Mouse (Mus musculus) MEL (cell line): ENCODE results near the gene Fbrs. TPM values are rescaled to one million over a fixed set of nuclear protein-coding genes. Genes with fewer than 3 reads are reported as not detected.

ENCODE experiments used
- DNase-seq: peaks from one replicate; pipeline ENCODE4 v3.0.0; 2011; ENCODE audit warnings: low read depth, low spot score
- H3K27ac ChIP-seq: 2 replicates; pipeline ENCODE4 v1.5.1; 2012; ENCODE audit warnings: low read depth, mild to moderate bottlenecking, control low read depth, low read length, moderate library complexity; ENCODE audit not compliant: control insufficient read depth
- H3K27me3 ChIP-seq, 2 experiments: fragments of 150-350 bp in 1 of 2; sonication (generic) in 1 of 2; 2 replicates each; pipeline ENCODE4 v1.6.1; 2012; ENCODE audit warnings: low read length in 2 of 2, mild to moderate bottlenecking in 2 of 2, improper control_type of control experiment in 1 of 2, moderate library complexity in 1 of 2; ENCODE audit not compliant: insufficient read depth in 2 of 2, control insufficient read depth in 1 of 2
- H3K36me3 ChIP-seq, 2 experiments: 2 replicates each; pipeline ENCODE4 v1.6.1; 2012 to 2014; ENCODE audit warnings: low read length in 2 of 2, improper control_type of control experiment in 1 of 2, inconsistent platforms in 1 of 2, mild to moderate bottlenecking in 1 of 2; ENCODE audit not compliant: insufficient read depth in 2 of 2, control insufficient read depth in 1 of 2
- H3K4me1 ChIP-seq, 2 experiments: fragments of 150-350 bp in 1 of 2; sonication (generic) in 1 of 2; 2 replicates each; pipeline ENCODE4 v1.6.1; 2012; ENCODE audit warnings: low read length in 2 of 2, improper control_type of control experiment in 1 of 2, mild to moderate bottlenecking in 1 of 2; ENCODE audit not compliant: insufficient read depth in 2 of 2, control insufficient read depth in 1 of 2
- H3K4me3 ChIP-seq, 2 experiments: fragments of 150-350 bp in 1 of 2; sonication (generic) in 1 of 2; 2 replicates each; pipeline ENCODE4 v1.5.1; 2012; ENCODE audit warnings: low read depth in 2 of 2, low read length in 2 of 2, mild to moderate bottlenecking in 2 of 2, moderate library complexity in 2 of 2, control low read depth in 1 of 2, improper control_type of control experiment in 1 of 2; ENCODE audit not compliant: control insufficient read depth in 1 of 2, insufficient read depth in 1 of 2
- H3K79me2 ChIP-seq: 2 replicates; pipeline ENCODE4 v1.6.1; 2012; ENCODE audit warnings: mild to moderate bottlenecking, low read length, moderate library complexity; ENCODE audit not compliant: control insufficient read depth, poor library complexity, insufficient read depth
- H3K9ac ChIP-seq: 2 replicates; pipeline ENCODE4 v1.6.1; 2012; ENCODE audit warnings: low read depth, mild to moderate bottlenecking, control low read depth, low read length, moderate library complexity; ENCODE audit not compliant: control insufficient read depth, poor library complexity, severe bottlenecking
- H3K9me3 ChIP-seq: fragments of 150-350 bp; sonication (generic); replicated peaks from 2 replicates; pipeline ENCODE4 v1.6.1; 2012; ENCODE audit warnings: mild to moderate bottlenecking, low read length, improper control_type of control experiment, moderate library complexity; ENCODE audit not compliant: insufficient read depth
- BHLHE40 ChIP-seq: IDR thresholded peaks from 2 replicates; pipeline ENCODE4 v1.6.1; 2012; ENCODE audit warnings: low read depth, mild to moderate bottlenecking, inconsistent platforms, low read length, improper control_type of control experiment, borderline replicate concordance
- CHD2 ChIP-seq: IDR thresholded peaks from 2 replicates; pipeline ENCODE4 v1.6.1; 2011; ENCODE audit warnings: low read length, improper control_type of control experiment
- CTCF ChIP-seq, 3 experiments: IDR thresholded peaks in 2 of 3; conservative IDR thresholded peaks in 1 of 3; 2 replicates each; pipeline ENCODE4 v1.5.1; 2011 to 2012; ENCODE audit warnings: low read length in 3 of 3, low read depth in 2 of 3, mild to moderate bottlenecking in 2 of 3, improper control_type of control experiment in 1 of 3, inconsistent platforms in 1 of 3, mixed read lengths in 1 of 3, moderate library complexity in 1 of 3; ENCODE audit not compliant: control insufficient read depth in 1 of 3, insufficient read depth in 1 of 3, poor library complexity in 1 of 3, severe bottlenecking in 1 of 3
- E2F4 ChIP-seq: IDR thresholded peaks from 2 replicates; pipeline ENCODE4 v1.6.1; 2011; ENCODE audit warnings: low read depth, low read length, improper control_type of control experiment, borderline replicate concordance
- ETS1 ChIP-seq: IDR thresholded peaks from 2 replicates; pipeline ENCODE4 v1.6.1; 2012; ENCODE audit warnings: low read depth, mild to moderate bottlenecking, inconsistent platforms, low read length, improper control_type of control experiment, moderate library complexity
- MYC ChIP-seq: IDR thresholded peaks from 2 replicates; pipeline ENCODE4 v1.6.1; 2011; ENCODE audit warnings: low read depth, mild to moderate bottlenecking, low read length, improper control_type of control experiment, moderate library complexity
- NELFE ChIP-seq: IDR thresholded peaks from 2 replicates; pipeline ENCODE4 v1.6.1; 2011; ENCODE audit warnings: low read depth, low read length, improper control_type of control experiment
- NRF1 ChIP-seq: IDR thresholded peaks from 2 replicates; pipeline ENCODE4 v1.6.1; 2014; ENCODE audit warnings: low read depth, mild to moderate bottlenecking, inconsistent platforms, low read length, improper control_type of control experiment, moderate library complexity; ENCODE audit not compliant: poor library complexity, insufficient read depth, severe bottlenecking
- POLR2AphosphoS2 ChIP-seq: IDR thresholded peaks from 2 replicates; pipeline ENCODE4 v1.6.1; 2011; ENCODE audit warnings: low read length, improper control_type of control experiment
- POLR2AphosphoS5 ChIP-seq: IDR thresholded peaks from 2 replicates; pipeline ENCODE4 v1.6.1; 2012; ENCODE audit warnings: low read depth, borderline replicate concordance, mild to moderate bottlenecking, inconsistent platforms, low read length, moderate library complexity, mixed read lengths
- TAL1 ChIP-seq: IDR thresholded peaks from 2 replicates; pipeline ENCODE4 v1.6.1; 2012; ENCODE audit warnings: mild to moderate bottlenecking, inconsistent platforms, low read length, moderate library complexity, mixed read lengths
- UBTF ChIP-seq: IDR thresholded peaks from 2 replicates; pipeline ENCODE4 v1.6.1; 2012; ENCODE audit warnings: low read depth, mild to moderate bottlenecking, inconsistent platforms, low read length, improper control_type of control experiment, moderate library complexity, borderline replicate concordance; ENCODE audit not compliant: insufficient read depth
- ZC3H11A ChIP-seq: IDR thresholded peaks from 2 replicates; pipeline ENCODE4 v1.6.1; 2012; ENCODE audit warnings: low read depth, mild to moderate bottlenecking, inconsistent platforms, low read length, improper control_type of control experiment
- ZKSCAN1 ChIP-seq: IDR thresholded peaks from 2 replicates; pipeline ENCODE4 v1.6.1; 2012; ENCODE audit warnings: low read depth, mild to moderate bottlenecking, inconsistent platforms, low read length, improper control_type of control experiment, moderate library complexity
- polyA plus RNA-seq, 2 experiments: library from polyadenylated mRNA; stranded (reverse) in 1 of 2; unstranded in 1 of 2; fragments of >175 nt in 1 of 2; fragments of >200 nt in 1 of 2; gene quantifications; 2 replicates each; pipeline versions ENCODE4 v1.2.1 to v1.2.4; 2012; ENCODE audit warnings: low replicate concordance in 2 of 2, low read depth in 1 of 2; ENCODE audit not compliant: insufficient read length in 2 of 2, insufficient read depth in 1 of 2, missing spikeins in 1 of 2
- total RNA-seq: library from RNA; depleted of rRNA; stranded (reverse); fragments of 300-350 nt; gene quantifications from 2 replicates; pipeline ENCODE4 v1.2.3, GENCODE M21; 2012

Fbrs gene
- total and polyA plus RNA-seq, 3 experiments, result 7.5 to 53.3 TPM; not detected in 1

GRCm38 (mm10) chr7:127513781-127514180 lies 34.8 kb downstream of the Fbrs start:
- peaks cover 18 to 35% of the 10 kb centered on the region in 2 experiments for H3K36me3 ChIP-seq
- peak overlapping the region; percentile 62 for H3K9ac ChIP-seq
- no peak for DNase-seq
- peaks cover 3 to 9% of the 10 kb centered on the region in 2 experiments; a peak in 2 of 4 replicates for H3K4me1 ChIP-seq
- H3K79me2 ChIP-seq, result peaks cover 32% of the 10 kb centered on the region
- no peaks in the 10 kb centered on the region for H3K27me3 ChIP-seq
- H3K9me3 ChIP-seq, result no peaks in the 10 kb centered on the region
- H3K4me3 ChIP-seq, result peak overlapping the region; percentile 56 to 64
- H3K27ac ChIP-seq, result peak overlapping the region; percentile 85
- TF ChIP-seq ZKSCAN1 (no peak), ZC3H11A (no peak)

GRCm38 (mm10) chr7:127515846-127516245 lies 36.8 kb downstream of the Fbrs start:
- Histone ChIP-seq H3K9ac (no peak overlapping the region), H3K79me2 (peaks cover 34% of the 10 kb centered on the region), H3K27ac (no peak overlapping the region), H3K27me3 (no peaks in the 10 kb centered on the region), H3K4me1 (peaks cover 3 to 9% of the 10 kb centered on the region in 2 experiments; a peak in 2 of 4 replicates), H3K9me3 (no peaks in the 10 kb centered on the region), H3K4me3 (no peak overlapping the region), H3K36me3 (peaks cover 27% of the 10 kb centered on the region in 2 experiments)
- DNase-seq, result no peak
- TF ChIP-seq CTCF (IDR thresholded peaks at IDR 0.05 in 2 of 3, conservative IDR thresholded peaks at IDR 0.05 in 1 of 3; ENCODE audit: control insufficient read depth in 1 of 3, insufficient read depth in 1 of 3, low read depth in 2 of 3, low read length in 3 of 3, poor library complexity in 1 of 3, severe bottlenecking in 1 of 3) (no peak), NELFE (no peak), CHD2 (no peak), ETS1 (no peak), MYC (no peak), POLR2AphosphoS2 (no peak), TAL1 (no peak), E2F4 (no peak), POLR2AphosphoS5 (no peak), UBTF (no peak), NRF1 (no peak)

DNA sequence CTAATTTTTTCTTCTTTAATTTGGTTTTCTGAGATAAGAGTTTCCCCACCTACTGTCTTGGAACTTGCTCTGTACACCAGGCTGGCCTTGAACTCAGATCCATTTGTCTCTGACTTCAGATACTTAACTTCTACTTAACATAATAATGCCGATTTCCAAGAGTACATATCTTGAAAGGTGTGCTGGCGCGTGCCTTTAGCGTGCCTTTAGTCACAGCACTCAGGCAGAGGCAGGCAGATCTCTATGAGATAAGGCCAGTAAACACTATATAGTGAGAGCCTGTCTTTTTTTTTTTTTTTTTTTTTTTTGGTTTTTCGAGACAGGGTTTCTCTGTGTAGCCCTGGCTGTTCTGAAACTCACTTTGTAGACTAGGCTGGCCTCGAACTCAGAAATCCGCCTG lies 37.3 kb downstream of the Fbrs start:
- no peaks in the 10 kb centered on the region for H3K9me3 ChIP-seq
- TF ChIP-seq BHLHE40 (no peak), ZKSCAN1 (no peak)
- no peak overlapping the region for H3K9ac ChIP-seq
- peaks cover 3 to 9% of the 10 kb centered on the region in 2 experiments; a peak in 2 of 4 replicates for H3K4me1 ChIP-seq
- no peak overlapping the region for H3K27ac ChIP-seq
- no peak for DNase-seq
- peaks cover 22 to 32% of the 10 kb centered on the region in 2 experiments for H3K36me3 ChIP-seq
- H3K4me3 ChIP-seq, result no peak overlapping the region
- H3K79me2 ChIP-seq, result peaks cover 35% of the 10 kb centered on the region
- no peaks in the 10 kb centered on the region for H3K27me3 ChIP-seq
